Mouse (Mus musculus) spleen, adult 2 months (tissue): ENCODE measurements around the gene Bloc1s2.

Source experiments
- CTCF ChIP-seq: fragments of 200-500 bp; IDR thresholded peaks from 2 replicates; pipeline ENCODE4 v1.5.1; 2011; ENCODE audit warnings: mild to moderate bottlenecking, inconsistent platforms; ENCODE audit not compliant: insufficient read depth, insufficient read length, insufficient replicate concordance; ENCODE audit errors: extremely low read depth
- POLR2A ChIP-seq: fragments of 200-500 bp; IDR thresholded peaks from 2 replicates; pipeline ENCODE4 v1.6.1; 2011; ENCODE audit warnings: low read depth, low read length, inconsistent platforms

DNA sequence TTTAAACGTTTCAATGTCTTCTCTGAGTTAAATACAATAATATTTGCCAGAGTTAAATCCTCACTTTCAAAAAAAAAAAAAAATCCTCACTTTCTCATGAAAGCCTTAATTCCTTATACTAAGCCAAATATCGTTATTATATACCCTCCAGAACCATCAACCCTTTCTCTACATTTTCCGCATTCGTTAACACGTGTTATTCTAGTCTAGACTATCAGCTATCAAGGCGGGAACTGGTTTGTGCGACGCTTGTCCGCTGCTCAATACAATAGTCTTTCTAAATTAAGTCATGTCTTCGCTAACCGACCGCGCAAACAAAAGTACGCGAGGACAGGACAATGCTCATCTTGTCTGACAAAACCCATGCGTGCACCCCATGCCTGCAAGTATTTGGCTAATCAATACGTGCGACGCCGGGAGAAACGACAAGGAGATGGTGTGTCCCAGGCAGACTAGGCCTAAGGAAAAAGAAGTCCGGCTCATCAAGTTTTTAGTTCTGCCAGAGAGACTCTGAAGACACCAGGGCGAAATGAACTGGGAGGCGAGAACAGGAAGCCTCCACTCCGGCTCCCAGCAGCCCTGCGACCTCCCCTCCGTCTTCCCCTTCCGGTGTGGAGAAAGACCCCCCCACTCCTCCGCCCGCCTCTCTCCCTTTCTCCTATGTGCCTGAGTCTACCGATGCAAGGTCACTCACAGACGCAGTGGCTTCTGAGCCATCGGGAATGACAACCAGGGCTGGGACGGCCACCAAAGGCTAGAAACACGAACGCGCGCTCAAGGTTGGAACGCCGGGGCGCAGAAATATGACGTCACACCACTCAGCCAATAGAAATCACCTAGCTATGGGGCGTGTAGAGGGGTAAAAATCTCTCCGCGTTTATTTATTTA is 10.9 kb downstream of the Bloc1s2 start, which contains the start of gene Cwf19l1:
- TF ChIP-seq POLR2A (0 out of 2 replicates have a peak, but pooled peaks have one; percentile 15), CTCF (no peak)
